Mouse (Mus musculus): ENCODE measurements around the gene 9130019O22Rik. TPM values are rescaled to one million over a fixed set of nuclear protein-coding genes. Genes with fewer than 3 reads are reported as not detected.
"Not testable (repeated sequence)": the region's sequence is repeated elsewhere in the genome, so short reads cannot be mapped to it uniquely, and the experiment has no call there.

The 9130019O22Rik gene
- polyA plus RNA-seq, 1 experiment from 2014 or later: 3.1 TPM

DNA sequence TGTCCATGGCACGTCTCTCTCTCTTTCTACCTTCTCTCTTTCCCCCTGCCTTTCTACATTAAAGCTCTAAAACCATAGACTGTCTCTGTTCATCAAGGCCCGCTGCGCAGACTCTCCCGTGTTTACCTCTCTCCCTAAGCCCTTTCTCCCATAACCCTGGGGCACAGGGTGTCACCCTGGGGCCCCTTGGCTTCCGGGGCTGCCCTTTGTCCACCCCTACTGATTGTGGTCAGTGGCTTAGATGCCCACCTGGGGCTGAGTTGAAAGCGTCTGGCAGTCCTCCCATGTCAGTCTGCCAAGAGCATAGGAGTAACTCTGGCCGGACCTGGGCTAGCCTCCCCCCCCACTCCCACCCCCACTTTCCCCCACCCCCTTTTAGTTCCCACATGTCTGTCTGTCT, 3.3 kb upstream of the 9130019O22Rik start:
- Histone ChIP-seq H3K4me3 (ENCODE audit: low read depth, low read length) (no peak overlapping the region), H3K4me1 (replicated peaks; ENCODE audit: control insufficient read depth, insufficient read depth) (0 out of 2 replicates have a peak, but pooled peaks cover 2% of the 10 kb centered on the region), H3K27me3 (ENCODE audit: control insufficient read depth, insufficient read depth, low read length) (no peaks in the 10 kb centered on the region), H3K9ac (ENCODE audit: low read length) (no peak overlapping the region), H3K27ac (replicated peaks) (no peak overlapping the region), H3K4me2 (replicated peaks; ENCODE audit: low read depth) (no peak overlapping the region), H3K36me3 (ENCODE audit: control insufficient read depth, insufficient read depth, low read length) (peaks cover 2% of the 10 kb centered on the region; the same call in 1 of the 2 replicates), H3K9me3 (ENCODE audit: control insufficient read depth, low read length) (no peaks in the 10 kb centered on the region)
- no peak for TF ChIP-seq EP300 (optimal IDR thresholded peaks at IDR 0.05)
- no peak for TF ChIP-seq CTCF (IDR thresholded peaks at IDR 0.05; ENCODE audit: low read depth)
- no peak for DNase-seq (ENCODE audit: low spot score)
- WGBS: 75% methylated on average over 7 of the region's 7 CpGs
- no peak for ATAC-seq (ENCODE audit: low FRiP score, low TSS enrichment)

DNA sequence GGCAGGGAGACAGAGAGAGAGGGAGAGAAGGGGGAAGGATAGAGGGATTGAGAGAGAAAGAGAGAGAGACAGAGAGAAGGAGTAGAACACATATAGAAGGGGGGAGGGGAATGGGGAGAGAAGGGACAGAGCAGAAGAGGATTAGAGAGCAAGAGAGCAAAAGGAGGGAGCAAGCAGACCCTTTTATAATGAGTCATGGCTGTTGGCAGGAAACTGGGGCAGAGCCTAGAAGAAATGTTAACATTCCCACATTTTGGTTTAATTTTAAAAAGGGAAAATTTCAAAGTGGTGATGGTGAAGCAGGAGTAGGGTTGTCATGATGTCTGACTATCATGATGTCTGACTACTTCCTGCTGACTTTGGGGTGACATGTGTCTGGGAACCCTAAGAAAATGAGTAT, 1.2 kb upstream of the 9130019O22Rik start:
- not testable (repeated sequence) for H3K4me2 ChIP-seq (replicated peaks; ENCODE audit: low read depth); H3K36me3 ChIP-seq (ENCODE audit: control insufficient read depth, insufficient read depth, low read length); DNase-seq (ENCODE audit: low spot score); H3K9ac ChIP-seq (ENCODE audit: low read length); H3K9me3 ChIP-seq (ENCODE audit: control insufficient read depth, low read length); H3K27ac ChIP-seq (replicated peaks); H3K4me1 ChIP-seq (replicated peaks; ENCODE audit: control insufficient read depth, insufficient read depth); ATAC-seq (ENCODE audit: low FRiP score, low TSS enrichment); H3K4me3 ChIP-seq (ENCODE audit: low read depth, low read length); H3K27me3 ChIP-seq (ENCODE audit: control insufficient read depth, insufficient read depth, low read length)

DNA sequence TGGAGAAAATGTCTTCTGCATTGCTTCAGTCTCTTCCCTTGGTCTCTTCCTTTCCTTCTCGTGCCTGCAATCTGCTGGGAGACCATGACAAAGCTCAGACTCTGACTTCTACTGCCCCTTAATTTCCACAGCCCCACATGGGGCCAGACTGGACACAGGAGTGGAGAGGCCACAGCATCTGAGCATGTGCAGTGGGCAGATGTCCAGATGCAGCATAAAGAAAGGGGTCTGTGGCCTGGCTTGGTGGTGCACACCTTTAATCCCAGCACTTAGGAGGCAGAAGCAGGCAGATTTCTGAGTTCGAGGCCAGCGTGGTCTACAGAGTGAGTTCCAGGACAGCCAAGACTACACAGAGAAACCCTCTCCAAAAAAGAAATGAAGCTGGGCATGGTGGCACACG, 1.4 kb downstream of the 9130019O22Rik start:
- not testable (repeated sequence) for DNase-seq (ENCODE audit: low spot score); H3K4me2 ChIP-seq (replicated peaks; ENCODE audit: low read depth); H3K9me3 ChIP-seq (ENCODE audit: control insufficient read depth, low read length); H3K27me3 ChIP-seq (ENCODE audit: control insufficient read depth, insufficient read depth, low read length); H3K9ac ChIP-seq (ENCODE audit: low read length); H3K4me1 ChIP-seq (replicated peaks; ENCODE audit: control insufficient read depth, insufficient read depth); H3K36me3 ChIP-seq (ENCODE audit: control insufficient read depth, insufficient read depth, low read length); H3K4me3 ChIP-seq (ENCODE audit: low read depth, low read length); H3K27ac ChIP-seq (replicated peaks); ATAC-seq (ENCODE audit: low FRiP score, low TSS enrichment)
- WGBS: 93% methylated on average over 4 of the region's 4 CpGs

DNA sequence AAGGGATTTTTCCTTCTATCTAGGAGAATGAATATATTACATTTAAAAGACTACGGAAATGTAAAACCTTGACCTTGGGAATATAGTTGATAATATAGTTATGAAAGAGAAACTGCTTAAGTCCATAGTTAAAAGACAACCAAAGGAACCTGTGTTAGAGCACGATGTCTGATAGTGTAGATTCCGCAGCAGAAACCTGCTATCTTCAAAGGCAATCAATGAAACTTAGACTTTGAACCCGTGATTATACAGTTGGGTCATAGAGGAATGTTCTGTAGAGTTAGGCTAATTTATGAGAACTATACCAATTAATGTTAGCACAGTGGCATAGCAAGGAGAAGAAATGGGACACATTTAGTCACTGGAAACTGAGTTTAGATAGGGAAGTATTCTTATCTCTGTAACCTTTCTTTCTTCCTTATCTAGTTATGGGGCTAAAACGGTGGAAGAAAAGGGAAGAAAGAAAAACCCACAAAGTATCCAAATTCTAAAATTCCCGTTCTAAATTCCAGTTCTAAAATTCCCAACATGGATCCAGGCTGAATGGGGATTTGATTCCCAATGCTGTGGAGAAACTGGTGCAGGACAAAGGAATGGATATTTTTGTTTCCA, 8.6 kb downstream of the 9130019O22Rik start:
- DNase-seq (ENCODE audit: low spot score) (no peak), ATAC-seq (ENCODE audit: low FRiP score, low TSS enrichment) (no peak)
- no peak overlapping the region for H3K4me2 ChIP-seq (replicated peaks; ENCODE audit: low read depth)
- no peak overlapping the region for H3K4me3 ChIP-seq (ENCODE audit: low read depth, low read length)
- TF ChIP-seq CTCF (IDR thresholded peaks at IDR 0.05; ENCODE audit: low read depth) (no peak), EP300 (optimal IDR thresholded peaks at IDR 0.05) (no peak)
- H3K9me3 ChIP-seq (ENCODE audit: control insufficient read depth, low read length): no peaks in the 10 kb centered on the region
- WGBS: 54% methylated on average over 6 of the region's 6 CpGs
- H3K4me1 ChIP-seq (replicated peaks; ENCODE audit: control insufficient read depth, insufficient read depth): no peaks in the 10 kb centered on the region
- H3K27me3 ChIP-seq (ENCODE audit: control insufficient read depth, insufficient read depth, low read length): no peaks in the 10 kb centered on the region
- H3K36me3 ChIP-seq (ENCODE audit: control insufficient read depth, insufficient read depth, low read length): no peaks in the 10 kb centered on the region
- no peak overlapping the region for H3K9ac ChIP-seq (ENCODE audit: low read length)
- H3K27ac ChIP-seq (replicated peaks): no peak overlapping the region

DNA sequence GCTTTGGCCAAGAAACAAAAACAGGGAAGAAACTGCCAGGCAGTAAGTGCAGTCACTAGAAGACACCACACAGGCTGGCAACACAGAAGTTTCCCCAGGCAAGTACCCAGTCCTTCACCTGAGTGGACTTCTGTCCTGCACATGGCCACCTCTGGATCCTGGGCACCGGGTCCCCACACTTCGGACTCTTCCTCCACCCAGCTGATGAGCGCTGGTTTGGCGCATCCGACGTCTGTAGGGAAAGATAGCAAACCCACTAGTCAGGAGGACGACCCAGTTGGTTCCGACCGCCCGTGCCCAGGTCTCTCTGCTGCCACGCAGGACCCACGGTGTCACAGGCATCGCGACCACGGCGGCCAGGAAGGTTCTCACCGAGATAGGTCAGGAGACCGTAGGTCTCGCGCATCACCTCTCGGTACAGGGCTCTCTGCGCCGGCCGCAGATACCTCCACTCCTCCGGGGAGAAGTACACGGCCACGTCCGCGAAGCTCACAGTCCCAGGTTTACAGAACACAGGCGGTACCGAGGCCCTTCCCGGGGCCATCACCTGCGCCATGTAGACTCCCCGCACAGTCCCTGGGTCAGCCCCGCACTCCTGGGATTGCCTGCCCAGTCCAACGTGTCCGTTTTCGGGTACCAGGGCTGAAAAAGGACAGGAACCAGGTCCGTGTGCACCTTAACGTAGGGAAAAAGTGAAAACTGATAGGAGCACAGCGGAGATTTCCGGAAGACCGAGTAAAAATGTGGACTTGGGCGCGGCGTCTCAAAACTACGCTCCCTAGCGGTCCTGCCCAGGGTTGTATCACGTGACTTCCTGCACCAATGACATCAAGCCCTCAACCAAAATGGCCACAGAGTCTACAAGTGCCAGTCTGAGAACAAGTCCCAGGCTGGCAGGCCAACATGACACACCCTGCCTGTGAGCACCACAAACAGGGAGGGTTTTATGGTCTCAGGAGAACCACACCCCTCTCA, 11.4 kb downstream of the 9130019O22Rik start, which contains the start of gene Zfp747:
TSS of gene Zfp747 (minus strand) at position 780 of the 975 bp plus-strand sequence.
- Histone ChIP-seq H3K9ac (ENCODE audit: low read length) (peak within 1 kb of the TSS; percentile 77), H3K27ac (replicated peaks) (peak within 1 kb of the TSS; percentile 82; the same call in 1 of the 2 replicates), H3K4me2 (replicated peaks; ENCODE audit: low read depth) (peak within 1 kb of the TSS; percentile 74), H3K4me3 (ENCODE audit: low read depth, low read length) (peak within 1 kb of the TSS; percentile 67)
- not testable (repeated sequence) for H3K27me3 ChIP-seq (ENCODE audit: control insufficient read depth, insufficient read depth, low read length); H3K4me1 ChIP-seq (replicated peaks; ENCODE audit: control insufficient read depth, insufficient read depth); H3K36me3 ChIP-seq (ENCODE audit: control insufficient read depth, insufficient read depth, low read length); H3K9me3 ChIP-seq (ENCODE audit: control insufficient read depth, low read length)
- ATAC-seq (ENCODE audit: low FRiP score, low TSS enrichment) (peak; percentile 97), DNase-seq (ENCODE audit: low spot score) (peak; percentile 95)
- TF ChIP-seq CTCF (IDR thresholded peaks at IDR 0.05; ENCODE audit: low read depth): peak; percentile 80
- WGBS: 1% methylated on average over 45 of the region's 49 CpGs

DNA sequence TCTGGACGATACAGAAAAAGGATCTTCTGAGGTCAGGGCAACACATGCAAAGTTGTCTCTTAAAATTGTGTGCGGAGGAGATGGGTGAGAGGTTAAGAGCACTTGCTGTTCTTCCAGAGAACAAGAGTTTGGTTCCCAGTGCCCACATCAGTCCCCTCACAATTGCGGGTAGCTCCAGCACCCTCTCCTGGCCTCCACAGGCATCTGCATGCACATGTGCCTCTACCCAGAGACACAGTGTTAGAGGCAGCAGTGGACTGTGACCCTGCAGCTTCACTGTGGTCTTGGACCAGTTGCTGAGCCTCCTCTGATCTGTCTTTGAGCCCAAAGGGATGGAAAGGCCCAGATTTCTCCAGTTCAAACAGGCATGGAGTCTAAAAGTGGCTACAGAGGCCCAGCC, 15.1 kb downstream of the 9130019O22Rik start:
- not testable (repeated sequence) for ATAC-seq (ENCODE audit: low FRiP score, low TSS enrichment); H3K9ac ChIP-seq (ENCODE audit: low read length); H3K27me3 ChIP-seq (ENCODE audit: control insufficient read depth, insufficient read depth, low read length); H3K4me2 ChIP-seq (replicated peaks; ENCODE audit: low read depth); H3K4me3 ChIP-seq (ENCODE audit: low read depth, low read length); H3K27ac ChIP-seq (replicated peaks); H3K36me3 ChIP-seq (ENCODE audit: control insufficient read depth, insufficient read depth, low read length); H3K4me1 ChIP-seq (replicated peaks; ENCODE audit: control insufficient read depth, insufficient read depth); H3K9me3 ChIP-seq (ENCODE audit: control insufficient read depth, low read length); DNase-seq (ENCODE audit: low spot score)
- WGBS: 79% methylated on average over 3 of the region's 3 CpGs
- TF ChIP-seq CTCF (IDR thresholded peaks at IDR 0.05; ENCODE audit: low read depth): peak; percentile 34
